Mouse (Mus musculus) liver, adult 2 months (tissue): ENCODE data around the gene Gm38394.

Source experiments
- CTCF ChIP-seq: fragments of 200-500 bp; IDR thresholded peaks from 2 replicates; pipeline ENCODE4 v1.5.1; 2011; ENCODE audit warnings: low read depth, low read length, control low read depth
- POLR2A ChIP-seq: fragments of 200-500 bp; IDR thresholded peaks from 2 replicates; pipeline ENCODE4 v1.6.1; 2011; ENCODE audit warnings: low read length, control low read depth; ENCODE audit not compliant: insufficient read depth; ENCODE audit errors: extremely low read depth

- TF ChIP-seq CTCF (no peak; the same call in 1 of the 2 replicates), POLR2A (no peak)
Measured at GRCm38 (mm10) chr1:133613817-133614216, 47.3 kb downstream of the Gm38394 start.
